Comparison of ENCODE assay signal across 21 mouse cellular contexts in the genomic region with DNA sequence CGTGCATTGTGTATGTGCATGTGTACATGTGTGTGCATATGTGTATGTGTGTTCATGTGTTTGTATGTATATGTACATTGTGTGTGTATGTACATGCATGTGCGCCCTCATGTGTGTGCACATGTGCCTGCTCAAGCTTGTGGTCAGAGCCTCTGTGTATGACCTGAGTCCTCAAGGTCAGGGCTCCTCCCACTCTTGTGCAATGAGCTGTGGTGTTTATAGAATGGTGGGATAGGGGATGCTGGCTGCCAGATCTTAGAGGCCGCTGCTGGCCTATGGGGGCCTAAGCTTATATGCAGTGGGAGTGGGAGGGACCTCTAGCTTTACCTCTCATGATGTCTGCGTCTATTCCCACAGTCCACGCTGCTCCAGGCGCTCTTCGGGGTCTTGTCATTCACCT. TPM values are rescaled to one million over a fixed set of nuclear protein-coding genes. Genes with fewer than 3 reads are reported as not detected.
DNase-seq lines count a peak whose midpoint lies in the region; ATAC-seq and TF ChIP-seq lines count a peak whose summit lies in the region.
"Had no signal": no experiment of that assay in that cellular context is flagged by ENCODE, and none has a peak within 500 bp of the region (broad histone marks: within the 10 kb centered on the region; RNA-seq: fewer than 3 reads in every experiment).

No protein-coding gene starts in this region.

- DNase-seq in adrenal gland, postnatal 10 days = peak; percentile 66
- no peak for DNase-seq in adrenal gland, postnatal 4 days (ENCODE audit: low spot score in 2 of 2)
- DNase-seq in kidney, postnatal 4 days = peak; percentile 39 to 42
- no peak for DNase-seq in kidney, adult 2 months
- no peak for DNase-seq in liver, embryonic 11.5 days (ENCODE audit: low spot score)
- no peak for DNase-seq in limb, embryonic 10.5 days (ENCODE audit: low spot score)
- DNase-seq: cerebellum, adult 9-10 months; gastrocnemius, postnatal 25 days; thymus, postnatal 14 days had no signal

- H3K4me1 ChIP-seq in kidney, adult 2 months (ENCODE audit: control insufficient read depth, insufficient read depth, low read length) = peaks cover 13% of the 10 kb centered on the region
- peaks cover 55% of the 10 kb centered on the region for H3K4me1 ChIP-seq in liver, embryonic 11.5 days (replicated peaks; ENCODE audit: control insufficient read depth, insufficient read depth, low read length)
- peaks cover 83% of the 10 kb centered on the region for H3K4me1 ChIP-seq in limb, embryonic 10.5 days
- H3K4me1 ChIP-seq in midbrain, embryonic 15.5 days = peaks cover 33% of the 10 kb centered on the region

- no peak overlapping the region for H3K4me3 ChIP-seq in kidney, adult 2 months (ENCODE audit: insufficient read depth, low read depth, low read length)
- no peak overlapping the region for H3K4me3 ChIP-seq in C2C12 (ENCODE audit: insufficient read depth, poor library complexity, severe bottlenecking)
- H3K4me3 ChIP-seq in liver, embryonic 11.5 days (ENCODE audit: low read depth, low read length) = no peak overlapping the region
- H3K4me3 ChIP-seq in limb, embryonic 10.5 days = no peak overlapping the region
- H3K4me3 ChIP-seq in midbrain, embryonic 15.5 days = no peak overlapping the region
- H3K4me3 ChIP-seq: erythroblast, embryonic 14.5 days; midbrain, embryonic 13.5 days; stomach, embryonic 15.5 days had no signal

- no peaks in the 10 kb centered on the region for H3K36me3 ChIP-seq in kidney, adult 2 months (ENCODE audit: control insufficient read depth, insufficient read depth, low read length)
- H3K36me3 ChIP-seq in C2C12 (ENCODE audit: control insufficient read depth, insufficient read depth) = no peaks in the 10 kb centered on the region
- H3K36me3 ChIP-seq in liver, embryonic 11.5 days (ENCODE audit: control insufficient read depth, insufficient read depth, low read length) = no peaks in the 10 kb centered on the region
- no peaks in the 10 kb centered on the region for H3K36me3 ChIP-seq in limb, embryonic 10.5 days
- H3K36me3 ChIP-seq in midbrain, embryonic 15.5 days (replicated peaks) = no peaks in the 10 kb centered on the region
- H3K36me3 ChIP-seq: G1E; midbrain, embryonic 13.5 days; stomach, embryonic 15.5 days had no signal

- H3K79me2 ChIP-seq in C2C12 (ENCODE audit: control insufficient read depth, insufficient read depth) = peaks cover 95% of the 10 kb centered on the region

- no peak for TF ChIP-seq CTCF in kidney, adult 2 months (conservative IDR thresholded peaks at IDR 0.05; ENCODE audit: insufficient read depth, insufficient read length, low read depth, low read length)
- no peak for TF ChIP-seq CTCF in C2C12 (IDR thresholded peaks at IDR 0.05; ENCODE audit: control insufficient read depth, insufficient read depth, insufficient read length)

- H3K27me3 ChIP-seq in kidney, adult 2 months (replicated peaks; ENCODE audit: control insufficient read depth, insufficient read depth, low read length) = no peaks in the 10 kb centered on the region
- no peaks in the 10 kb centered on the region for H3K27me3 ChIP-seq in C2C12 (ENCODE audit: control insufficient read depth, insufficient read depth, insufficient read length)
- no peaks in the 10 kb centered on the region; the same call in 1 of the 2 replicates for H3K27me3 ChIP-seq in liver, embryonic 11.5 days (replicated peaks; ENCODE audit: control insufficient read depth, insufficient read depth, low read length)
- H3K27me3 ChIP-seq in limb, embryonic 10.5 days (ENCODE audit: low read depth, poor library complexity, severe bottlenecking) = no peaks in the 10 kb centered on the region
- H3K27me3 ChIP-seq in midbrain, embryonic 15.5 days (replicated peaks) = no peaks in the 10 kb centered on the region
- H3K27me3 ChIP-seq: midbrain, embryonic 13.5 days; stomach, embryonic 15.5 days had no signal

- no peak overlapping the region for H3K27ac ChIP-seq in kidney, adult 2 months (ENCODE audit: insufficient read depth, low read depth, low read length)
- no peak overlapping the region for H3K27ac ChIP-seq in liver, embryonic 11.5 days (ENCODE audit: low read depth, low read length)
- H3K27ac ChIP-seq in limb, embryonic 10.5 days = no peak overlapping the region
- H3K27ac ChIP-seq in midbrain, embryonic 15.5 days = no peak overlapping the region
- H3K27ac ChIP-seq: hindbrain, postnatal 0 days; liver, embryonic 14.5 days; midbrain, embryonic 13.5 days; stomach, embryonic 15.5 days had no signal

- H3K9me3 ChIP-seq in liver, embryonic 11.5 days (ENCODE audit: control insufficient read depth, low read length) = no peaks in the 10 kb centered on the region
- no peaks in the 10 kb centered on the region for H3K9me3 ChIP-seq in limb, embryonic 10.5 days (replicated peaks)
- no peaks in the 10 kb centered on the region for H3K9me3 ChIP-seq in midbrain, embryonic 15.5 days
- H3K9me3 ChIP-seq: G1E; midbrain, embryonic 13.5 days; stomach, embryonic 15.5 days had no signal

- no peak for TF ChIP-seq POLR2A in kidney, adult 2 months (IDR thresholded peaks at IDR 0.05; ENCODE audit: low read depth, low read length)

- H3ac ChIP-seq in C2C12 (ENCODE audit: control insufficient read depth, insufficient read length, low read depth) = no peak overlapping the region

- no peak overlapping the region for H3K9ac ChIP-seq in liver, embryonic 11.5 days (ENCODE audit: low read depth, low read length)
- H3K9ac ChIP-seq in midbrain, embryonic 15.5 days = no peak overlapping the region
- H3K9ac ChIP-seq: liver, embryonic 14.5 days; midbrain, embryonic 13.5 days; stomach, embryonic 15.5 days had no signal

- peaks cover 78% of the 10 kb centered on the region for H3K79me3 ChIP-seq in C2C12 (ENCODE audit: low read depth)

- no peak overlapping the region for H3K4me2 ChIP-seq in liver, embryonic 11.5 days
- no peak overlapping the region for H3K4me2 ChIP-seq in midbrain, embryonic 15.5 days
- H3K4me2 ChIP-seq: midbrain, embryonic 13.5 days; stomach, embryonic 15.5 days had no signal

- ATAC-seq in liver, embryonic 11.5 days (replicated peaks; ENCODE audit: low FRiP score) = 0 out of 2 replicates have a peak, but pooled peaks have one; percentile 52
- no peak for ATAC-seq in midbrain, embryonic 15.5 days (replicated peaks)
- ATAC-seq: hindbrain, postnatal 0 days; midbrain, embryonic 13.5 days had no signal

- 83% methylated on average over 7 of the region's 7 CpGs for WGBS in kidney, adult 2 months
- 73% methylated on average over 7 of the region's 7 CpGs for WGBS in liver, embryonic 11.5 days
- WGBS in limb, embryonic 10.5 days = 92% methylated on average over 7 of the region's 7 CpGs
- WGBS in midbrain, embryonic 15.5 days = 93% methylated on average over 7 of the region's 7 CpGs

TF ChIP-seq in C2C12, 6 proteins besides CTCF, POLR2A, EP300 and RAD21:
- TF ChIP-seq FOSL1 (IDR thresholded peaks at IDR 0.05; ENCODE audit: insufficient read depth, low read length, poor library complexity, severe bottlenecking) = no peak
- TF ChIP-seq CEBPB (IDR thresholded peaks at IDR 0.05; ENCODE audit: low read depth) = peak; percentile 61
- no peak for TF ChIP-seq USF1 (IDR thresholded peaks at IDR 0.05; ENCODE audit: low read depth)
- no peak for TF ChIP-seq MYOG (IDR thresholded peaks at IDR 0.05; ENCODE audit: control insufficient read depth, extremely low read depth, insufficient read length)
- TF ChIP-seq MYOD1 (IDR thresholded peaks at IDR 0.05; ENCODE audit: control insufficient read depth, insufficient read length, low read depth) = no peak
- TF ChIP-seq MAX (IDR thresholded peaks at IDR 0.05) = no peak

RNA-seq across cellular contexts. Expression of a gene that starts 17.3 kb away (rescaled TPM):
- not detected for total RNA-seq in adrenal gland, postnatal 10 days (2021)
- not detected for total RNA-seq in adrenal gland, postnatal 4 days (2021)
- 0.02 and 0.08 TPM in 2 replicates for polyA plus RNA-seq in kidney, adult 2 months (2012; rRNA removed)
- polyA plus RNA-seq in C2C12 (2012; fragmentation: generic; extraction: Trizol) = 0.01 TPM
- polyA plus RNA-seq in liver, embryonic 11.5 days (2014; fragmentation: Nextera tagmentation; extraction: Ambion mirVana) = not detected in 2 replicates
- not detected in 2 replicates for polyA plus RNA-seq in limb, embryonic 10.5 days (2016; fragmentation: Nextera tagmentation; extraction: Ambion mirVana)
- not detected in 2 replicates for polyA plus RNA-seq in midbrain, embryonic 15.5 days (2015; fragmentation: Nextera tagmentation; extraction: Ambion mirVana)
- total RNA-seq: G1E; heart, postnatal 25 days; hindbrain, postnatal 0 days; left cerebral cortex, postnatal 10 days had no signal
- polyA plus RNA-seq: hindbrain, postnatal 0 days; kidney, embryonic 16.5 days; liver, embryonic 14.5 days; midbrain, embryonic 13.5 days; neural tube, embryonic 11.5 days; stomach, embryonic 15.5 days had no signal

RNA-seq across cellular contexts. Expression of a gene that starts 37.0 kb away (rescaled TPM):
- 10 to 100 TPM; 62.7 to 84.6 TPM for total RNA-seq in adrenal gland, postnatal 10 days (2021)
- 10 to 100 TPM; 41.8 to 43.4 TPM for total RNA-seq in adrenal gland, postnatal 4 days (2021)
- polyA plus RNA-seq in kidney, adult 2 months (2012; rRNA removed) = 517 and 605 TPM in 2 replicates
- polyA plus RNA-seq in C2C12 (2012; fragmentation: generic; extraction: Trizol) = 6.7 TPM
- 45.2 and 52.0 TPM in 2 replicates for polyA plus RNA-seq in liver, embryonic 11.5 days (2014; fragmentation: Nextera tagmentation; extraction: Ambion mirVana)
- polyA plus RNA-seq in limb, embryonic 10.5 days (2016; fragmentation: Nextera tagmentation; extraction: Ambion mirVana) = 25.5 and 26.0 TPM in 2 replicates
- 27.1 and 32.0 TPM in 2 replicates for polyA plus RNA-seq in midbrain, embryonic 15.5 days (2015; fragmentation: Nextera tagmentation; extraction: Ambion mirVana)

RNA-seq across cellular contexts. Expression of a gene that starts 55.4 kb away (rescaled TPM):
- total RNA-seq in adrenal gland, postnatal 10 days (2021) = 10 to 100 TPM; 16.4 to 17.5 TPM
- 10 to 100 TPM; 17.6 to 17.8 TPM for total RNA-seq in adrenal gland, postnatal 4 days (2021)
- 3.4 and 3.6 TPM in 2 replicates for polyA plus RNA-seq in kidney, adult 2 months (2012; rRNA removed)
- polyA plus RNA-seq in C2C12 (2012; fragmentation: generic; extraction: Trizol) = 20.0 TPM
- polyA plus RNA-seq in liver, embryonic 11.5 days (2014; fragmentation: Nextera tagmentation; extraction: Ambion mirVana) = 1.8 and 2.2 TPM in 2 replicates
- 2.8 and 4.1 TPM in 2 replicates for polyA plus RNA-seq in limb, embryonic 10.5 days (2016; fragmentation: Nextera tagmentation; extraction: Ambion mirVana)
- polyA plus RNA-seq in midbrain, embryonic 15.5 days (2015; fragmentation: Nextera tagmentation; extraction: Ambion mirVana) = 4.1 and 4.3 TPM in 2 replicates
- polyA plus RNA-seq: erythroblast, embryonic 14.5 days had no signal

Comparison
In these comparisons a context has a peak if more than half of its experiments do, and no peak if none do; other contexts are left out.
1. DNase-seq: peak in adrenal gland, postnatal 10 days (single experiment) and kidney, postnatal 4 days (2 of 2); none in adrenal gland, postnatal 4 days (0 of 2), kidney, adult 2 months (single experiment), liver, embryonic 11.5 days (single experiment) and limb, embryonic 10.5 days (single experiment).